8 mouse cellular contexts compared by ENCODE assay signal in the genomic region with DNA sequence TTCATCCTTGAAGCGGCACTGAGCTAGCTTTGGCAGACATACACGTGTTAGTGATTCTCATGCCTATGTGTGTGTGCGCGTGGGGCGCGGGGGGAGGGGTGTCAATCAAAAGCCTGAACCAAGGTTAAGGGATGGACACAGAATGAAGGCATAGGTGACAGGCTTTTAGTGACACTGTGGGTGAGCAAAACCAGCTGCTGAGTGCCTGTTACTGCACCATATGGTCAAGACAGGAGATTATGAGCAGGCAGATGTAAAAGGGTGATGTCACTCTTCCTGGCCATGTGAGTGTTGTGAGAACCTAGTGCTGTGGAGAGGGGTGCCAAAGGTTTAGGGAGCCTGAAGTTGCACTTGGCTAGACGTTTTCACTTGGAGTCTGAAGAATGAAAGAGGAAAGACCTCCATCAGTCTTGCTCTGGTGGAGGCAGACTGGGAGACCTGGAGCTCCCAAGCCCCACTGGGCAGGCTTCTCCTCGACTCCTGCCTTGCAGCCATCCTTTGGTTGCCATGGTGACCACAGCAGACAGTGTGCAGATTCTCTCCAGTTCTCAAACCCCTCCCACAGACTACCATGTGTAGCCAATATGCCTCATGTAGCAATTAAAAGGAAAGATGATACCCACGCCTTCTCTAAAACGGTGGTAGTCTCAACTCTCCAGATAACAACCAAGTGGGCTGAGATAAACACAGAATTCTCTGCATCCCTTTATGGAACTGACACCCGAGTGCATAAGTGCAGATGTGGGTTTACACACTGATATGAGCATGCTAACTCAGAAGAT. TPM values are rescaled to one million over a fixed set of nuclear protein-coding genes. Genes with fewer than 3 reads are reported as not detected.
DNase-seq lines count a peak whose midpoint lies in the region; ATAC-seq lines count a peak whose summit lies in the region.

No protein-coding gene starts in this region.

- no peaks in the 10 kb centered on the region for H3K9me3 ChIP-seq in kidney, embryonic 16.5 days (ENCODE audit: low read length)
- H3K9me3 ChIP-seq in embryonic facial prominence, embryonic 13.5 days, result no peaks in the 10 kb centered on the region
- no peaks in the 10 kb centered on the region for H3K9me3 ChIP-seq in hindbrain, embryonic 10.5 days
- H3K9me3 ChIP-seq in neural tube, embryonic 11.5 days (ENCODE audit: control insufficient read depth, low read length), result no peaks in the 10 kb centered on the region

- H3K27me3 ChIP-seq in kidney, embryonic 16.5 days (ENCODE audit: insufficient read depth, low read length), result no peaks in the 10 kb centered on the region
- no peaks in the 10 kb centered on the region for H3K27me3 ChIP-seq in embryonic facial prominence, embryonic 13.5 days
- H3K27me3 ChIP-seq in hindbrain, embryonic 10.5 days (ENCODE audit: insufficient read depth, poor library complexity, severe bottlenecking), result no peaks in the 10 kb centered on the region
- no peaks in the 10 kb centered on the region for H3K27me3 ChIP-seq in neural tube, embryonic 11.5 days (ENCODE audit: control insufficient read depth, insufficient read depth, low read length)

- H3K9ac ChIP-seq in kidney, embryonic 16.5 days (replicated peaks; ENCODE audit: low read length), result no peak overlapping the region
- no peak overlapping the region for H3K9ac ChIP-seq in embryonic facial prominence, embryonic 13.5 days
- no peak overlapping the region for H3K9ac ChIP-seq in neural tube, embryonic 11.5 days (ENCODE audit: low read length)

- no peak overlapping the region for H3K4me3 ChIP-seq in kidney, embryonic 16.5 days (ENCODE audit: low read length)
- H3K4me3 ChIP-seq in embryonic facial prominence, embryonic 13.5 days, result no peak overlapping the region
- no peak overlapping the region for H3K4me3 ChIP-seq in hindbrain, embryonic 10.5 days
- no peak overlapping the region for H3K4me3 ChIP-seq in neural tube, embryonic 11.5 days (ENCODE audit: low read depth, low read length)

- H3K36me3 ChIP-seq in kidney, embryonic 16.5 days (ENCODE audit: insufficient read depth, low read length), result no peaks in the 10 kb centered on the region
- no peaks in the 10 kb centered on the region for H3K36me3 ChIP-seq in embryonic facial prominence, embryonic 13.5 days
- no peaks in the 10 kb centered on the region for H3K36me3 ChIP-seq in hindbrain, embryonic 10.5 days
- H3K36me3 ChIP-seq in neural tube, embryonic 11.5 days (ENCODE audit: control insufficient read depth, insufficient read depth, low read length), result no peaks in the 10 kb centered on the region

- H3K4me2 ChIP-seq in kidney, embryonic 16.5 days (replicated peaks; ENCODE audit: low read depth, low read length), result no peak overlapping the region
- peak overlapping the region; percentile 11; the same call in 1 of the 2 replicates for H3K4me2 ChIP-seq in embryonic facial prominence, embryonic 13.5 days
- no peak overlapping the region for H3K4me2 ChIP-seq in neural tube, embryonic 11.5 days (ENCODE audit: low read depth)

- intact Hi-C loops in left cerebral cortex, postnatal 36 days (cut with DNase I), result loop anchor here (10.0 kb wide), 1 partner anchor 58 kb away; no protein-coding TSS in a partner anchor
- intact Hi-C loops in gastrocnemius, postnatal 14 days (cut with DNase I; ENCODE audit: low total_unique reads), result no loop called here

- DNase-seq in kidney, adult 11 months, result no peak
- DNase-seq in hindbrain, embryonic 10.5 days (ENCODE audit: low spot score), result peak; percentile 68
- peak; percentile 75 to 77 for DNase-seq in left cerebral cortex, postnatal 36 days (ENCODE audit: low spot score in 2 of 2)
- peak; percentile 55 for DNase-seq in neural tube, embryonic 11.5 days (ENCODE audit: low spot score)
- no peak for DNase-seq in gastrocnemius, postnatal 14 days
- DNase-seq in urinary bladder, postnatal 14 days (ENCODE audit: low spot score), result no peak

- H3K27ac ChIP-seq in kidney, embryonic 16.5 days (ENCODE audit: low read length), result no peak overlapping the region
- peak overlapping the region; percentile 22; the same call in 1 of the 2 replicates for H3K27ac ChIP-seq in embryonic facial prominence, embryonic 13.5 days
- H3K27ac ChIP-seq in hindbrain, embryonic 10.5 days, result peak overlapping the region; percentile 73
- H3K27ac ChIP-seq in neural tube, embryonic 11.5 days (ENCODE audit: low read depth, low read length), result no peak overlapping the region

- H3K4me1 ChIP-seq in kidney, embryonic 16.5 days (ENCODE audit: insufficient read depth, low read length), result peaks cover 5% of the 10 kb centered on the region
- peaks cover 13% of the 10 kb centered on the region for H3K4me1 ChIP-seq in embryonic facial prominence, embryonic 13.5 days
- H3K4me1 ChIP-seq in hindbrain, embryonic 10.5 days (replicated peaks), result peaks cover 17% of the 10 kb centered on the region
- peaks cover 8% of the 10 kb centered on the region for H3K4me1 ChIP-seq in neural tube, embryonic 11.5 days (ENCODE audit: control insufficient read depth, insufficient read depth, low read length)

- ATAC-seq in kidney, embryonic 16.5 days (ENCODE audit: low FRiP score, low TSS enrichment), result peak; percentile 80
- ATAC-seq in embryonic facial prominence, embryonic 13.5 days (ENCODE audit: insufficient number of reproducible peaks, insufficient read depth, low FRiP score, low TSS enrichment, low read depth), result peak; percentile 81
- ATAC-seq in neural tube, embryonic 11.5 days (ENCODE audit: insufficient read depth, low FRiP score, low TSS enrichment), result peak; percentile 81

- WGBS in kidney, embryonic 16.5 days, result 46% methylated on average over 11 of the region's 11 CpGs
- 29% methylated on average over 11 of the region's 11 CpGs for WGBS in embryonic facial prominence, embryonic 13.5 days
- WGBS in hindbrain, embryonic 10.5 days, result 55% methylated on average over 11 of the region's 11 CpGs
- 60% methylated on average over 11 of the region's 11 CpGs for WGBS in neural tube, embryonic 11.5 days

RNA-seq across cellular contexts. Expression of a gene that starts 5.5 kb away (rescaled TPM):
- 2.1 and 2.7 TPM in 2 replicates for polyA plus RNA-seq in kidney, embryonic 16.5 days (2015; fragmentation: Nextera tagmentation; extraction: Ambion mirVana)
- polyA plus RNA-seq in embryonic facial prominence, embryonic 13.5 days (2015; fragmentation: Nextera tagmentation; extraction: Ambion mirVana), result 5.9 and 7.1 TPM in 2 replicates
- polyA plus RNA-seq in hindbrain, embryonic 10.5 days (2016; fragmentation: Nextera tagmentation; extraction: Ambion mirVana), result 3.7 and 6.4 TPM in 2 replicates
- 10 to 100 TPM; 53.0 to 67.2 TPM for total RNA-seq in left cerebral cortex, postnatal 36 days (2021)
- 6.2 and 7.2 TPM in 2 replicates for polyA plus RNA-seq in neural tube, embryonic 11.5 days (2014; fragmentation: Nextera tagmentation; extraction: Ambion mirVana)
- total RNA-seq in gastrocnemius, postnatal 14 days (2021), result 1 to 10 TPM; 5.3 to 8.4 TPM

Comparison
In these comparisons a context has a peak if more than half of its experiments do, and no peak if none do; other contexts are left out.
1. H3K27ac ChIP-seq: peak in embryonic facial prominence, embryonic 13.5 days (single experiment) and hindbrain, embryonic 10.5 days (single experiment); none in kidney, embryonic 16.5 days (single experiment) and neural tube, embryonic 11.5 days (single experiment).
2. DNase-seq: peak in hindbrain, embryonic 10.5 days (single experiment), left cerebral cortex, postnatal 36 days (2 of 2) and neural tube, embryonic 11.5 days (single experiment); none in kidney, adult 11 months (single experiment), gastrocnemius, postnatal 14 days (single experiment) and urinary bladder, postnatal 14 days (single experiment).
3. Peak in every context shown above with its lines, with median percentiles within 50 percentile points of each other: ATAC-seq.